12 mouse cellular contexts compared by ENCODE assay signal in genomic region chr9:121936952-121937351, GRCm38 (mm10). TPM values are rescaled to one million over a fixed set of nuclear protein-coding genes. Genes with fewer than 3 reads are reported as not detected.
A peak's percentile ranks its signal among the peaks of the same experiment; 100 is the strongest.
DNase-seq lines count a peak whose midpoint lies in the region; ATAC-seq and TF ChIP-seq lines count a peak whose summit lies in the region.
"Had no signal": no experiment of that assay in that cellular context is flagged by ENCODE, and none has a peak within 500 bp of the region (broad histone marks: within the 10 kb centered on the region; RNA-seq: fewer than 3 reads in every experiment).

No protein-coding gene starts in this region.

- H3K4me3 ChIP-seq in embryonic facial prominence, embryonic 11.5 days (ENCODE audit: low read depth, low read length) = no peak overlapping the region
- H3K4me3 ChIP-seq in embryonic facial prominence, embryonic 10.5 days = no peak overlapping the region
- H3K4me3 ChIP-seq in ES-E14 (ENCODE audit: insufficient read depth in 1 of 2, low read depth in 1 of 2, low read length in 2 of 2, poor library complexity in 1 of 2, severe bottlenecking in 1 of 2) = peak overlapping the region in 1 of 2 experiments; percentile 3; a peak in 1 of 4 replicates
- H3K4me3 ChIP-seq in forebrain, embryonic 10.5 days = peak overlapping the region; percentile 55; the same call in 1 of the 2 replicates

- no peak overlapping the region for H3K27ac ChIP-seq in embryonic facial prominence, embryonic 11.5 days (replicated peaks; ENCODE audit: low read depth, low read length)
- H3K27ac ChIP-seq in embryonic facial prominence, embryonic 10.5 days (replicated peaks) = no peak overlapping the region
- H3K27ac ChIP-seq in ES-E14 (ENCODE audit: insufficient read depth, low read depth, low read length, poor library complexity, severe bottlenecking) = no peak overlapping the region
- H3K27ac ChIP-seq in forebrain, embryonic 10.5 days = peak overlapping the region; percentile 27; the same call in 1 of the 2 replicates

- intact Hi-C loops in left cerebral cortex, postnatal 4 days (cut with DNase I) = no loop called here

- no peaks in the 10 kb centered on the region for H3K36me3 ChIP-seq in embryonic facial prominence, embryonic 11.5 days (replicated peaks; ENCODE audit: control insufficient read depth, insufficient read depth, low read depth, low read length)
- H3K36me3 ChIP-seq in embryonic facial prominence, embryonic 10.5 days (replicated peaks) = peaks cover 10% of the 10 kb centered on the region
- no peaks in the 10 kb centered on the region for H3K36me3 ChIP-seq in ES-E14 (ENCODE audit: control insufficient read depth, insufficient read depth, low read length, poor library complexity, severe bottlenecking)
- H3K36me3 ChIP-seq in forebrain, embryonic 10.5 days (replicated peaks) = peaks cover 5% of the 10 kb centered on the region; the same call in 1 of the 2 replicates

- in situ Hi-C loops in ES-E14 (cut with MboI; ENCODE audit: low sequenced_read_pairs in 2 of 2, unreplicated experiment in 2 of 2) = no loop called here

- H3K4me2 ChIP-seq in embryonic facial prominence, embryonic 11.5 days (ENCODE audit: low read depth, low read length) = no peak overlapping the region

- H3K4me1 ChIP-seq in embryonic facial prominence, embryonic 11.5 days (ENCODE audit: control insufficient read depth, insufficient read depth, low read length) = no peaks in the 10 kb centered on the region
- 0 out of 2 replicates have a peak, but pooled peaks cover 3% of the 10 kb centered on the region for H3K4me1 ChIP-seq in embryonic facial prominence, embryonic 10.5 days
- H3K4me1 ChIP-seq in ES-E14 (ENCODE audit: control insufficient read depth in 2 of 2, insufficient read depth in 2 of 2, low read length in 2 of 2, poor library complexity in 1 of 2) = no peaks in the 10 kb centered on the region
- H3K4me1 ChIP-seq in forebrain, embryonic 10.5 days = peaks cover 7% of the 10 kb centered on the region; the same call in 1 of the 2 replicates

- DNase-seq in embryonic facial prominence, embryonic 11.5 days (ENCODE audit: low spot score) = peak; percentile 12
- no peak for DNase-seq in embryonic facial prominence, embryonic 10.5 days (ENCODE audit: low spot score)
- no peak for DNase-seq in ES-E14 (ENCODE audit: low read depth, low spot score)
- DNase-seq in forebrain, embryonic 10.5 days (ENCODE audit: extremely low spot score, low spot score) = no peak
- peak; percentile 15 for DNase-seq in mesoderm, embryonic 11.5 days (ENCODE audit: low read depth, low spot score)
- DNase-seq in urinary bladder, postnatal 36 days (ENCODE audit: low spot score in 2 of 2) = no peak
- no peak for DNase-seq in thymus, adult 18-20 months
- no peak for DNase-seq in left cerebral cortex, postnatal 4 days
- DNase-seq: kidney, adult 11 months; lung, postnatal 14 days; spleen, adult 18-20 months had no signal

- WGBS in embryonic facial prominence, embryonic 11.5 days = 79% methylated on average over 1 of the region's 1 CpGs
- WGBS in embryonic facial prominence, embryonic 10.5 days = 79% methylated on average over 1 of the region's 1 CpGs
- whole genome bisulfite sequencing in forebrain, embryonic 10.5 days = 91% methylated on average over 1 of the region's 1 CpGs

- no peak overlapping the region for H3K9ac ChIP-seq in embryonic facial prominence, embryonic 11.5 days (replicated peaks; ENCODE audit: low read length)
- H3K9ac ChIP-seq in ES-E14 (ENCODE audit: insufficient read depth, low read depth, low read length, poor library complexity, severe bottlenecking) = no peak overlapping the region

- 0 out of 2 replicates have a peak, but pooled peaks have one; percentile 15 for ATAC-seq in embryonic facial prominence, embryonic 11.5 days (replicated peaks; ENCODE audit: insufficient number of reproducible peaks, low FRiP score, low TSS enrichment, low read depth)

- H3K9me3 ChIP-seq in embryonic facial prominence, embryonic 11.5 days (replicated peaks; ENCODE audit: control insufficient read depth, low read length) = no peaks in the 10 kb centered on the region
- no peaks in the 10 kb centered on the region for H3K9me3 ChIP-seq in embryonic facial prominence, embryonic 10.5 days
- H3K9me3 ChIP-seq in ES-E14 (ENCODE audit: control insufficient read depth, insufficient read depth, low read depth, low read length) = no peaks in the 10 kb centered on the region
- H3K9me3 ChIP-seq in forebrain, embryonic 10.5 days = no peaks in the 10 kb centered on the region

- no peaks in the 10 kb centered on the region for H3K27me3 ChIP-seq in embryonic facial prominence, embryonic 11.5 days (ENCODE audit: control insufficient read depth, insufficient read depth, low read length)
- H3K27me3 ChIP-seq in embryonic facial prominence, embryonic 10.5 days (replicated peaks; ENCODE audit: low read depth, poor library complexity, severe bottlenecking) = no peaks in the 10 kb centered on the region
- no peaks in the 10 kb centered on the region for H3K27me3 ChIP-seq in forebrain, embryonic 10.5 days (ENCODE audit: poor library complexity, severe bottlenecking)

TF ChIP-seq in ES-E14, 5 proteins besides CTCF, POLR2A, EP300 and RAD21:
- TF ChIP-seq CHD2 (IDR thresholded peaks at IDR 0.05; ENCODE audit: low read depth, low read length) (0 out of 2 replicates have a peak, but pooled peaks have one; percentile 42), ZC3H11A (IDR thresholded peaks at IDR 0.05; ENCODE audit: borderline replicate concordance, low read depth, low read length) (no peak), ZNF384 (IDR thresholded peaks at IDR 0.05; ENCODE audit: low read depth, low read length) (no peak), HCFC1 (IDR thresholded peaks at IDR 0.05; ENCODE audit: borderline replicate concordance, insufficient read depth, low read length) (no peak), MAFK (IDR thresholded peaks at IDR 0.05; ENCODE audit: insufficient read depth, low read depth, low read length) (no peak)

RNA-seq across cellular contexts. Expression of gene Fam198a, which starts 13.8 kb away (rescaled TPM):
- polyA plus RNA-seq in embryonic facial prominence, embryonic 11.5 days (2014; fragmentation: Nextera tagmentation; extraction: Ambion mirVana) = 0.35 and 0.38 TPM in 2 replicates
- 0.37 and 0.53 TPM in 2 replicates for polyA plus RNA-seq in embryonic facial prominence, embryonic 10.5 days (2016; fragmentation: Nextera tagmentation; extraction: Ambion mirVana)
- 0.32 and 0.36 TPM in 2 replicates for total RNA-seq in ES-E14 (2012; rRNA removed)
- polyA plus RNA-seq in forebrain, embryonic 10.5 days (2016; fragmentation: Nextera tagmentation; extraction: Ambion mirVana) = 0.41 and 0.58 TPM in 2 replicates
- total RNA-seq in left cerebral cortex, postnatal 4 days (2021) = 1 to 10 TPM; 3.1 to 3.5 TPM
- polyA plus RNA-seq: C2C12 had no signal

RNA-seq across cellular contexts. Expression of gene Cyp8b1, which starts 20.8 kb away (rescaled TPM):
- not detected in 2 replicates for polyA plus RNA-seq in embryonic facial prominence, embryonic 11.5 days (2014; fragmentation: Nextera tagmentation; extraction: Ambion mirVana)
- not detected in 2 replicates for polyA plus RNA-seq in embryonic facial prominence, embryonic 10.5 days (2016; fragmentation: Nextera tagmentation; extraction: Ambion mirVana)
- total RNA-seq in ES-E14 (2012; rRNA removed) = not detected in 2 replicates
- not detected in 2 replicates for polyA plus RNA-seq in forebrain, embryonic 10.5 days (2016; fragmentation: Nextera tagmentation; extraction: Ambion mirVana)
- not detected for total RNA-seq in left cerebral cortex, postnatal 4 days (2021)
- polyA plus RNA-seq: C2C12 had no signal

RNA-seq across cellular contexts. Expression of gene Ackr2, which starts 38.8 kb away (rescaled TPM):
- 0.10 and 0.31 TPM in 2 replicates for polyA plus RNA-seq in embryonic facial prominence, embryonic 11.5 days (2014; fragmentation: Nextera tagmentation; extraction: Ambion mirVana)
- 0.18 and 0.52 TPM in 2 replicates for polyA plus RNA-seq in embryonic facial prominence, embryonic 10.5 days (2016; fragmentation: Nextera tagmentation; extraction: Ambion mirVana)
- total RNA-seq in ES-E14 (2012; rRNA removed) = 0.22 and 0.26 TPM in 2 replicates
- polyA plus RNA-seq in forebrain, embryonic 10.5 days (2016; fragmentation: Nextera tagmentation; extraction: Ambion mirVana) = 0.42 and 0.50 TPM in 2 replicates
- 1 to 10 TPM; 1.7 to 4.3 TPM for total RNA-seq in left cerebral cortex, postnatal 4 days (2021)
- polyA plus RNA-seq: C2C12 had no signal

RNA-seq across cellular contexts. Expression of gene Pomgnt2, which starts 60.0 kb away (rescaled TPM):
- 6.9 and 7.5 TPM in 2 replicates for polyA plus RNA-seq in embryonic facial prominence, embryonic 11.5 days (2014; fragmentation: Nextera tagmentation; extraction: Ambion mirVana)
- polyA plus RNA-seq in embryonic facial prominence, embryonic 10.5 days (2016; fragmentation: Nextera tagmentation; extraction: Ambion mirVana) = 13.5 and 13.9 TPM in 2 replicates
- 12.9 and 21.6 TPM in 2 replicates for total RNA-seq in ES-E14 (2012; rRNA removed)
- polyA plus RNA-seq in forebrain, embryonic 10.5 days (2016; fragmentation: Nextera tagmentation; extraction: Ambion mirVana) = 12.5 and 13.6 TPM in 2 replicates
- total RNA-seq in left cerebral cortex, postnatal 4 days (2021) = 10 to 100 TPM; 31.5 to 35.8 TPM

Comparison
In these comparisons a context has a peak if more than half of its experiments do, and no peak if none do; other contexts are left out.
1. DNase-seq: peak in embryonic facial prominence, embryonic 11.5 days (single experiment) and mesoderm, embryonic 11.5 days (single experiment); none in embryonic facial prominence, embryonic 10.5 days (single experiment), ES-E14 (single experiment), forebrain, embryonic 10.5 days (single experiment), urinary bladder, postnatal 36 days (0 of 2), thymus, adult 18-20 months (0 of 2) and left cerebral cortex, postnatal 4 days (single experiment).